Mouse (Mus musculus) kidney, embryonic 14.5 days (tissue): ENCODE results near the gene Gm14214. TPM values are rescaled to one million over a fixed set of nuclear protein-coding genes. Genes with fewer than 3 reads are reported as not detected.

Experiments
- ATAC-seq: fragments of 200-750 bp; cut with Nextera tagmentation; 2 replicates; pipeline ENCODE4 v1.8.0; 2017; ENCODE audit warnings: moderate number of reproducible peaks, mild to moderate bottlenecking, moderate TSS enrichment, moderate library complexity; ENCODE audit not compliant: low FRiP score, low TSS enrichment
- H3K27ac ChIP-seq: fragments of 300-500 bp; sonication (generic); 2 replicates; pipeline ENCODE4 v1.5.1; 2014; ENCODE audit warnings: low read depth, mild to moderate bottlenecking, low read length, moderate library complexity, mixed read lengths
- H3K27me3 ChIP-seq: fragments of 300-500 bp; sonication (generic); 2 replicates; pipeline ENCODE4 v1.6.1; 2014; ENCODE audit warnings: mild to moderate bottlenecking, low read length; ENCODE audit not compliant: control insufficient read depth, insufficient read depth
- H3K36me3 ChIP-seq: fragments of 300-500 bp; sonication (generic); 2 replicates; pipeline ENCODE4 v1.6.1; 2014; ENCODE audit warnings: low read length, mixed read lengths; ENCODE audit not compliant: control insufficient read depth, insufficient read depth
- H3K4me1 ChIP-seq: fragments of 300-500 bp; sonication (generic); 2 replicates; pipeline ENCODE4 v1.6.1; 2014; ENCODE audit warnings: low read length, mixed read lengths; ENCODE audit not compliant: control insufficient read depth, insufficient read depth
- H3K4me2 ChIP-seq: fragments of 300-500 bp; sonication (generic); replicated peaks from 2 replicates; pipeline ENCODE4 v1.6.1; 2014; ENCODE audit warnings: low read depth, mild to moderate bottlenecking, low read length
- H3K4me3 ChIP-seq: fragments of 300-500 bp; sonication (generic); 2 replicates; pipeline ENCODE4 v1.5.1; 2014; ENCODE audit warnings: mild to moderate bottlenecking, low read length
- H3K9ac ChIP-seq: fragments of 300-500 bp; sonication (generic); 2 replicates; pipeline ENCODE4 v1.6.1; 2014; ENCODE audit warnings: low read depth, mild to moderate bottlenecking, low read length, moderate library complexity
- H3K9me3 ChIP-seq: fragments of 300-500 bp; sonication (generic); 2 replicates; pipeline ENCODE4 v1.6.1; 2016; ENCODE audit warnings: low read length; ENCODE audit not compliant: control insufficient read depth
- WGBS: fragments of 180-500 bp; shearing (Covaris S2); extraction: QIAGEN DNeasy Blood & Tissue Kit; methylation state at CpG from one replicate; pipeline ENCODE4 v1.1.7; 2014; 5-methylcytosine and 5-hydroxymethylcytosine counted together
- polyA plus RNA-seq: library from polyadenylated mRNA; unstranded; fragments of >200 nt; fragmentation: Nextera tagmentation; extraction: Ambion mirVana; gene quantifications from 2 replicates; pipeline ENCODE4 v1.2.1, GENCODE M21; 2014

Gene Gm14214
- polyA plus RNA-seq, 1 experiment from 2014 or later: not detected

DNA sequence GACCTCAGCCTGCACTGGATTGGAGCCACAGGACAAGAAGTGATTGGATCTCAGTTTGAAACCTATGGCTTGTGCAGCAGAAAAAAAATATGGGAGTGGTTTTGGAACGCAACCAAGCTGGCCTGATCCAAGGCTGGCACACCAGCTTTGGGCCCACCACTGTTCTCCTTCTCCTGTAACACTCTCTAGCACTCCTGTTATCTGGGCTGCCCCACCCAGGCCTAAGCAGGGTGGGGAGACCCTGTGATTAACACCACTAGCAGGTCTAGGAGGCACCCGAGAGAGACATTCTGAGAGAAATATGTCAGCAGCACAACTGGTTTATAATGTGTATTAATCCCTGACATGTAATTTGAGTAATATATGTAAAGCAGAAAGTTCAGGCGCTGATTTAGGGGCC, 6.6 kb downstream of the Gm14214 start:
- H3K4me1 ChIP-seq: 0 out of 2 replicates have a peak, but pooled peaks cover 4% of the 10 kb centered on the region
- WGBS: 68% methylated on average over 3 of the region's 3 CpGs
- no peak overlapping the region for H3K27ac ChIP-seq
- 0 out of 2 replicates have a peak, but pooled peaks have one; percentile 9 for ATAC-seq
- H3K9me3 ChIP-seq: no peaks in the 10 kb centered on the region
- no peak overlapping the region for H3K4me2 ChIP-seq
- no peak overlapping the region for H3K9ac ChIP-seq
- no peaks in the 10 kb centered on the region for H3K27me3 ChIP-seq
- no peaks in the 10 kb centered on the region for H3K36me3 ChIP-seq
- no peak overlapping the region for H3K4me3 ChIP-seq

DNA sequence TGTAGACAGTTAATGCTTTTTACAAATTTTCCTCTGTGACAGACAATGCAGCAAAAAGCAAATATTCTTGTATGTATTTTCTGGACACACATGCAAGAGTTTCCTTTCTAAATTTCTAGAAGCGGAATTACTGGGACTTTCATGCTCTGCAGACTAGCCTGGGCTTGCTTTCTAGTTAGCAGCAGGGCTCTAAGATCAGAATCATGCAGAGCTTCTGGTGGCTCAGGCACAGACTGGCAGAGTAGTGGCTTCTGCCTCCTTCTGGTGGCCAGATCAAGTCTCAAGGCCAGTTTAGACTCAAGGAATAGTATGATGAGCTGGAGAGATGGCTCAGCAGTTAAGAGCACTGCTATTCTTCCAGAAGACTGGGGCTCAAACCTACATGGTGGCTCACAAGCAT, 11.4 kb downstream of the Gm14214 start:
- H3K9me3 ChIP-seq: no peaks in the 10 kb centered on the region
- H3K36me3 ChIP-seq: no peaks in the 10 kb centered on the region
- H3K4me3 ChIP-seq: no peak overlapping the region
- no peak for ATAC-seq
- H3K27ac ChIP-seq: no peak overlapping the region
- no peak overlapping the region for H3K4me2 ChIP-seq
- 84% methylated on average over 1 of the region's 1 CpGs for whole genome bisulfite sequencing
- H3K4me1 ChIP-seq: no peaks in the 10 kb centered on the region
- no peak overlapping the region for H3K9ac ChIP-seq
- H3K27me3 ChIP-seq: no peaks in the 10 kb centered on the region

DNA sequence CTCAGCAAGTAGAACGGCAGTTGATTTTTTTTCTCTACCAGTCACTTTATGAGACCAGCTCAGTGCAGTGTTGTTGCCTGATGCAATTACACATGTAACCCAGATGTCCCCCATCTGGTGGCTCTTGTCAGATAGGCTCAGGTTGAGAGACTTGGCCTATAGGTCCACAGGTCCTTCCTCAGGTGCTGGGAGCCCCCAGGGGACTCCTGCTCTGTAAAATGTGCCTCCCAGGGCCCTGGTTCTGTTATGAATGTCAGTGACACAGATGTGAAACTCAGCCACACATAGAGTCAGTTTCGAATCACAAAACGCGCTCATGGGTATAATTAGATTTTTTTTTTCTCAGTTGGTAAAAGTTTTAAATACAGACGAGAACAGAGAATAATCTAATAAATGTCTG, 12.1 kb downstream of the Gm14214 start:
- H3K9ac ChIP-seq: no peak overlapping the region
- no peak overlapping the region for H3K4me2 ChIP-seq
- ATAC-seq: no peak
- H3K36me3 ChIP-seq: no peaks in the 10 kb centered on the region
- no peaks in the 10 kb centered on the region for H3K4me1 ChIP-seq
- H3K9me3 ChIP-seq: no peaks in the 10 kb centered on the region
- no peak overlapping the region for H3K4me3 ChIP-seq
- WGBS: 83% methylated on average over 5 of the region's 5 CpGs
- H3K27ac ChIP-seq: no peak overlapping the region
- H3K27me3 ChIP-seq: no peaks in the 10 kb centered on the region

DNA sequence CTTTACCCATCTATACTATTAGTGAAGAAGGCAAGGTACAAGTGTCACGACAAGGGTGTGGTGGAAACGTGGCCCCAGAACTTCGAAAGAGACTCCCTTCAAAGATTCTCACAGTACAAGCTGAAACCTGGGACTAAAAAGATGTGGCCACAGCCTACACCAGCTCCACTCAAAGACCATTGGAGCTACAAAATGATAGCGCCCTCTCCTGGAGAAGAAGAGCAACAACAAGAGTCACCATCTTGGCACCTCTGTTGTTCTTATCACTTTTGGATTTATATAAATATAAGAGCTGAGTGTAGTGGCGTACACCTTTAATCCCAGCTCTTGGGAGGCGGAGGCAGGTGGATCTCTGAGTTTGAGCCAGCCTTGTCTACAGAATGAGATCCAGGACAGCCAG, 14.0 kb downstream of the Gm14214 start:
- Histone ChIP-seq H3K4me1 (no peaks in the 10 kb centered on the region), H3K27ac (no peak overlapping the region), H3K9me3 (no peaks in the 10 kb centered on the region), H3K4me2 (no peak overlapping the region), H3K9ac (no peak overlapping the region), H3K4me3 (no peak overlapping the region), H3K27me3 (no peaks in the 10 kb centered on the region), H3K36me3 (no peaks in the 10 kb centered on the region)
- no peak for ATAC-seq
- 71% methylated on average over 6 of the region's 6 CpGs for WGBS

DNA sequence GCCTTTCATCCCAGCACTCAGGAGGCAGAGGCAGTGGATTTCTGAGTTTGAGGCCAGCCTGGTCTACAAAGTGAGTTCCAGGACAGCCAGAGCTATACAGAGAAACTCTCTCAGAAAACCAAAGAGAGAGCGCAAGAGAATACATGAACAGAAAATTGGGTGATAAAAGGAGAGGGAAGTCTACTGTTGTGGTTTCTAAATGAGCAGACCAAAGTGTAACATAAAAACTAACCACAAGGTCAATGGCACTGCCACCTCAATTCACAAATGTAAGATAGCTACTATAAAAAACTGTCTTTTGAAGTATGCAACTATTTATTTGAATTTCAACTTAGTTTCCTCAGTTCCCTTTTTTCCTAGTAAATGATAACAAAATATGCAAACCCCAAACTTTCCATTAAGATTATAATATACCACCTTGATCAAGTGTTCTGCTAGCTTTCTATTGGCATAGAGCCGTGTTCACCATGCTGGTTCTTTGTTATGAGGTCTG, 15.7 kb downstream of the Gm14214 start:
- peaks cover 5% of the 10 kb centered on the region; the same call in 1 of the 2 replicates for H3K4me1 ChIP-seq
- no peak overlapping the region for H3K4me3 ChIP-seq
- H3K36me3 ChIP-seq: no peaks in the 10 kb centered on the region
- H3K9me3 ChIP-seq: no peaks in the 10 kb centered on the region
- H3K27me3 ChIP-seq: no peaks in the 10 kb centered on the region
- H3K4me2 ChIP-seq: no peak overlapping the region
- no peak for ATAC-seq
- H3K27ac ChIP-seq: no peak overlapping the region
- no peak overlapping the region for H3K9ac ChIP-seq
- WGBS: 90% methylated on average over 2 of the region's 2 CpGs

DNA sequence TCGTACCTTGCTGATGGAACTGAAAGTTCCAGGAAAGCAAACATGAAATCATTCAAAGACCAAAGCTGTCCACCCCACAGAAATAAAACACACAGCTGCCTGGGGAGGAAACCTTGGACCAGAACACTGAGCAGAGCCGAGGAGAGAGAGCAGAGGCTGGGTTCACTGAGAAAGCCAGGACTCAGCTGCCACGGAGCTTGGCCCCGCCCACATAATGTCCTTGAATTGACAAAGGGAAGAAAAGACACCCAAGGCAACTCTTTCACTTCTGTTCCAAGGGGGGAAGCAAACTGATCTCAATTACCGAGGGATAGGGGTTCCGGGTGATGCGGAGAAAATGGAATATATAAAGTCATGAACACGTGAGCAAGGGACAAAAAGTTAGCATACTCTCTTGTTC, 17.9 kb downstream of the Gm14214 start:
- ATAC-seq: no peak
- no peak overlapping the region for H3K9ac ChIP-seq
- no peak overlapping the region for H3K27ac ChIP-seq
- peaks cover 9% of the 10 kb centered on the region; the same call in 1 of the 2 replicates for H3K4me1 ChIP-seq
- WGBS: 61% methylated on average over 8 of the region's 8 CpGs
- H3K27me3 ChIP-seq: no peaks in the 10 kb centered on the region
- H3K4me3 ChIP-seq: no peak overlapping the region
- H3K9me3 ChIP-seq: no peaks in the 10 kb centered on the region
- no peaks in the 10 kb centered on the region for H3K36me3 ChIP-seq
- H3K4me2 ChIP-seq: no peak overlapping the region

DNA sequence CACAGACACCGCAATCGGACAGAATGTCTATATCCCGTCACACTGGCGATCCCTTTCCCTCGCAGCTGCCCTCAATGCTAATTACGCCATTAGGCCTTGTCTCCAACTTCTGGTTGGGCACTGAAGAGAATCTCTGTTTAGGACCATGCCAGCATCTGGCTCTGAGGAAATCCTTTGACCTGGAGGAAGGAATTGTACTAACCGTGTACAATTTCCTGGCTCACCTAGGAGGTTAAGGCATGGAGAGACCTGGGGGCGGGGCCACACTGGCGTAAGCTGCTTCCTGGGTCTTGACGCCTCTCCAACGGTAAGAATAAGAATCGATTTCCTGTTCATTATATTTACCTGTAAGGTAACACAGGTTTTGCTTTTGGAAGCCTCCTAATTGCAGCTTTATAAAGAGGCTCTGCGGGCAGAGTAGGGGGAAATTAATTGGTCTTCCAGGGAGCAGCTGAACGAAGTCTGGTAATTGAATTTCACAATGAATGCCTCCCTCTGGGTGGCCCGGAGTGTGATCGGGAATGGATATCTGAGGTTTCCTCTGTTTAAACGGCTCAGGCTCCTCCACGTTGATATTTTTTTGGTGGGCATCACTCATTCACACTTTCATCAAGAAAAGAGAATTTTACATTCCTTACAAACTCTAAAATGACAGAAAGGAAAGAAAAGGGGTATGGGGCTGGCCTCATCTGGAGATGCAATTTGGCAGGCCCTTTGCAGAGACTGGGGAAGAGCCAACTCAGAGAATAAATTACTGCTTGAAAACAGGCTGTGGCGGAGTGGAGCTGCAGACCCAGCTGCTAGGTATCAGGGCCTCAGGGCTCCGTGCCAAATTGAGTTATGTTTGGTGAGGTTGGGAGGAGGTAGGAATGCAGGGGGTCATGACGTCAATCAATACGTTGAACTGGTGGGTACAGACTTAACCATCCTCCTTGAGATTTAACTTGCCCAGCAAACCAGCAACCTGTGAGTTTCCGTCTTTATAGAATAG, 20.5 kb downstream of the Gm14214 start:
- Histone ChIP-seq H3K36me3 (no peaks in the 10 kb centered on the region), H3K9me3 (no peaks in the 10 kb centered on the region), H3K27ac (no peak overlapping the region; the same call in 1 of the 2 replicates), H3K9ac (no peak overlapping the region), H3K4me3 (no peak overlapping the region), H3K4me2 (no peak overlapping the region), H3K4me1 (peaks cover 9% of the 10 kb centered on the region; the same call in 1 of the 2 replicates), H3K27me3 (no peaks in the 10 kb centered on the region)
- WGBS: 40% methylated on average over 23 of the region's 23 CpGs
- peak; percentile 49; the same call in 1 of the 2 replicates for ATAC-seq

DNA sequence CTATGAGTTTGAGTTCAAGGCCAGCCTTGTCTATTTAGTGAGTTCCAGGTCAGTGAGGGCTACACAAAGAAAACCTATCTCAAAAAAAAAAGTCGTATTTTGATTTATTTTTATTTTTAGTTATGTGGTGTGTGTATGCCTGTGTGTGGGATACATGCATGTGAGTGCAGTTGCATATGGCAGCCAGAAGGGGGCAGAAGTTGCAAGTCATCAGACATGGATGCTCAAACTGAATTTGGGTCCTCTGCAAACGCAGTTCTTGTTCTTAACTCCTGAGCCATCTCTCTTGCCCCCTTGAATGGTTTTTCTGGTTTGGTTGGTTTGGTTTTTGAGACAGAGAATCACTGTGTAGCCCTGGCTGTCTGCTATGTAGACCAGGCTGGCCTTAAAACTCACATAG, 21.4 kb downstream of the Gm14214 start:
- no peak overlapping the region for H3K27ac ChIP-seq

DNA sequence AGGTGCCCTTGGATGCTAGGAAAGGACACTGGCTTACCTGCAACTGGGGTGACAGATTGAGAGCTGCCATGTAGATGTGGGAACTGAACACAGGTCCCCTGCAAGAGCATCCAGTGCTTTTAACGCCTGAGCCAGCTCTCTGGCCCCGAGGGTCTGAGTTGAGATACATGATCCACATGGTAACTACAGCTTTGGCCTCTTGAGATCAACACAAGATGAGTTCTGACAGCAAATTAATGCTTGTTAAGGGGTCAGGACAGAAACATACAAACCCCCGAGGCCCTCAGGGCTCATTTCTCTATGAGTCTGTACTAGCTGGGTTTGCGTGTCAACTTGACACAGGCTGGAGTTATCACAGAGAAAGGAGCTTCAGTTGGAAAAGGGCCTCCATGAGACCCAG, 25.9 kb downstream of the Gm14214 start:
- H3K36me3 ChIP-seq: no peaks in the 10 kb centered on the region
- no peaks in the 10 kb centered on the region for H3K27me3 ChIP-seq
- no peak for ATAC-seq
- no peak overlapping the region for H3K9ac ChIP-seq
- no peak overlapping the region for H3K27ac ChIP-seq
- H3K4me1 ChIP-seq: peaks cover 13% of the 10 kb centered on the region; the same call in 1 of the 2 replicates
- 39% methylated on average over 4 of the region's 4 CpGs for WGBS
- H3K4me2 ChIP-seq: no peak overlapping the region
- H3K4me3 ChIP-seq: no peak overlapping the region
- no peaks in the 10 kb centered on the region for H3K9me3 ChIP-seq

More for the DNA sequence above, 21.4 kb downstream of the Gm14214 start:
- Histone ChIP-seq H3K9ac (no peak overlapping the region), H3K4me2 (no peak overlapping the region), H3K4me1 (peaks cover 14% of the 10 kb centered on the region; the same call in 1 of the 2 replicates), H3K36me3 (no peaks in the 10 kb centered on the region), H3K27me3 (no peaks in the 10 kb centered on the region), H3K9me3 (no peaks in the 10 kb centered on the region), H3K4me3 (no peak overlapping the region)
- 90% methylated on average over 2 of the region's 2 CpGs for WGBS
- no peak for ATAC-seq
